Mouse (Mus musculus) C2C12 (cell line): ENCODE data around the gene Spn.

Source experiments
- CTCF ChIP-seq: IDR thresholded peaks from one replicate; pipeline ENCODE4 v1.5.1; 2011; ENCODE audit not compliant: control insufficient read depth, insufficient read depth, insufficient read length
- MYOG ChIP-seq: IDR thresholded peaks from one replicate; pipeline ENCODE4 v1.6.1; 2011; ENCODE audit not compliant: control insufficient read depth, insufficient read length; ENCODE audit errors: extremely low read depth

DNA sequence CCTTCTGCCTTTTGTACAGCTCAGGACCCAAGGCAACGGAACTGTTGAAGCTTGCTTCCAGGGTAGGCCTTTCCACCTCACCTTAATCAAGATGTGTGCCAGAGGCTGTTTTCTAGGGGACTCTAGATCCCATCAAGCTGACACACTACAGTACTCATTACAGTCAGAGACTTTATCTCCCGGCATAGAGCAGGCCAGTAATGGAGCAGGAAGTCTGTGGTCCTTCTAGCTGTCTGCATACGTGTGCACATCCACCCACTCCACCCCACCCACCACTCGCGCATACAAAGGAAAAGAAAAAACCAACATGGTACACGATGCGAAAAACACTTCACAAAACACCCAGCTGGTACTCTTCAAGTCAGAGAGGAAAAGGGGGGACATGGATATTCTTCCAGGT lies 6.8 kb upstream of the Spn start:
- TF ChIP-seq CTCF = no peak
- TF ChIP-seq MYOG = no peak
